In genomic region chr17:86947840-86948796, GRCm38 (mm10) we compare ENCODE assay signal across 14 mouse cellular contexts. TPM values are rescaled to one million over a fixed set of nuclear protein-coding genes. Genes with fewer than 3 reads are reported as not detected.
DNase-seq lines count a peak whose midpoint lies in the region; ATAC-seq and TF ChIP-seq lines count a peak whose summit lies in the region.
"Had no signal": no experiment of that assay in that cellular context is flagged by ENCODE, and none has a peak within 500 bp of the region (broad histone marks: within the 10 kb centered on the region; RNA-seq: fewer than 3 reads in every experiment).

Atp6v1e2 (minus strand) TSS chr17:86947897.

- WGBS in kidney, adult 2 months, result 72% methylated on average over 28 of the region's 28 CpGs
- WGBS in embryonic facial prominence, embryonic 12.5 days, result 71% methylated on average over 28 of the region's 28 CpGs
- WGBS in midbrain, embryonic 11.5 days, result 81% methylated on average over 28 of the region's 28 CpGs

- H3K9me3 ChIP-seq in embryonic facial prominence, embryonic 12.5 days, result no peaks in the 10 kb centered on the region
- H3K9me3 ChIP-seq in midbrain, embryonic 11.5 days (ENCODE audit: control insufficient read depth, low read length), result no peaks in the 10 kb centered on the region

- peak; percentile 58; the same call in 1 of the 2 replicates for ATAC-seq in embryonic facial prominence, embryonic 12.5 days (ENCODE audit: insufficient number of reproducible peaks, insufficient read depth, low FRiP score, low TSS enrichment)
- ATAC-seq in midbrain, embryonic 11.5 days (ENCODE audit: low FRiP score), result peak; percentile 59

- no peak within 1 kb of the TSS for H3K9ac ChIP-seq in embryonic facial prominence, embryonic 12.5 days
- H3K9ac ChIP-seq in midbrain, embryonic 11.5 days (ENCODE audit: low read length), result no peak within 1 kb of the TSS

- no peak within 1 kb of the TSS for H3K4me3 ChIP-seq in kidney, adult 2 months (ENCODE audit: insufficient read depth, low read depth, low read length)
- H3K4me3 ChIP-seq in embryonic facial prominence, embryonic 12.5 days, result no peak within 1 kb of the TSS
- no peak within 1 kb of the TSS for H3K4me3 ChIP-seq in midbrain, embryonic 11.5 days (ENCODE audit: low read depth, low read length)
- H3K4me3 ChIP-seq: erythroblast, embryonic 14.5 days had no signal

- H3K27ac ChIP-seq in kidney, adult 2 months (ENCODE audit: insufficient read depth, low read depth, low read length), result no peak within 1 kb of the TSS
- no peak within 1 kb of the TSS; the same call in 1 of the 2 replicates for H3K27ac ChIP-seq in embryonic facial prominence, embryonic 12.5 days
- H3K27ac ChIP-seq in midbrain, embryonic 11.5 days (ENCODE audit: low read depth, low read length), result no peak within 1 kb of the TSS

- no peaks in the 10 kb centered on the region for H3K36me3 ChIP-seq in kidney, adult 2 months (ENCODE audit: control insufficient read depth, insufficient read depth, low read length)
- H3K36me3 ChIP-seq in embryonic facial prominence, embryonic 12.5 days, result no peaks in the 10 kb centered on the region
- H3K36me3 ChIP-seq in midbrain, embryonic 11.5 days (ENCODE audit: control insufficient read depth, insufficient read depth, low read length), result no peaks in the 10 kb centered on the region

- no peaks in the 10 kb centered on the region for H3K4me1 ChIP-seq in kidney, adult 2 months (ENCODE audit: control insufficient read depth, insufficient read depth, low read length)
- H3K4me1 ChIP-seq in embryonic facial prominence, embryonic 12.5 days, result peaks cover 6% of the 10 kb centered on the region; the same call in 1 of the 2 replicates
- no peaks in the 10 kb centered on the region for H3K4me1 ChIP-seq in midbrain, embryonic 11.5 days (ENCODE audit: control insufficient read depth, insufficient read depth, low read length)

- H3K27me3 ChIP-seq in kidney, adult 2 months (replicated peaks; ENCODE audit: control insufficient read depth, insufficient read depth, low read length), result no peaks in the 10 kb centered on the region
- no peaks in the 10 kb centered on the region for H3K27me3 ChIP-seq in embryonic facial prominence, embryonic 12.5 days
- H3K27me3 ChIP-seq in midbrain, embryonic 11.5 days (ENCODE audit: control insufficient read depth, insufficient read depth, low read length), result no peaks in the 10 kb centered on the region
- H3K27me3 ChIP-seq: CH12.LX had no signal

- DNase-seq in kidney, adult 2 months, result peak; percentile 59
- no peak for DNase-seq in kidney, postnatal 14 days
- peak; percentile 58 for DNase-seq in gastrocnemius, postnatal 25 days
- no peak for DNase-seq in midbrain, embryonic 11.5 days (ENCODE audit: low spot score, missing footprints)
- DNase-seq in adrenal gland, postnatal 36 days, result no peak
- no peak for DNase-seq in adrenal gland, postnatal 25 days
- no peak for DNase-seq in adrenal gland, adult 2 months

- no peak for TF ChIP-seq CTCF in kidney, adult 2 months (conservative IDR thresholded peaks at IDR 0.05; ENCODE audit: insufficient read depth, insufficient read length, low read depth, low read length)

- H3K4me2 ChIP-seq in embryonic facial prominence, embryonic 12.5 days (replicated peaks), result no peak within 1 kb of the TSS
- no peak within 1 kb of the TSS for H3K4me2 ChIP-seq in midbrain, embryonic 11.5 days

- TF ChIP-seq POLR2A in kidney, adult 2 months (IDR thresholded peaks at IDR 0.05; ENCODE audit: low read depth, low read length), result no peak

RNA-seq across cellular contexts. Expression of gene Atp6v1e2, which starts in this region (rescaled TPM):
- not detected in 2 replicates for polyA plus RNA-seq in kidney, adult 2 months (2012; rRNA removed)
- polyA plus RNA-seq in embryonic facial prominence, embryonic 12.5 days (2016; fragmentation: Nextera tagmentation; extraction: Ambion mirVana), result not detected in 2 replicates
- not detected for total RNA-seq in gastrocnemius, postnatal 25 days (2021)
- 0.14 TPM in 1 of 2 replicates, not detected in the other for polyA plus RNA-seq in midbrain, embryonic 11.5 days (2014; fragmentation: Nextera tagmentation; extraction: Ambion mirVana)
- total RNA-seq in adrenal gland, postnatal 36 days (2021), result not detected
- total RNA-seq in adrenal gland, postnatal 25 days (2021), result not detected in 2 replicates
- not detected for total RNA-seq in adrenal gland, adult 2 months (2021)
- polyA plus RNA-seq in adrenal gland, adult 2 months (2012; rRNA removed), result not detected in 2 replicates
- total RNA-seq: adrenal gland, postnatal 4 days; CH12.LX; heart, postnatal 25 days had no signal
- polyA plus RNA-seq: erythroblast, embryonic 14.5 days; liver, embryonic 16.5 days; neural tube, embryonic 11.5 days had no signal

Comparison
In these comparisons a context has a peak if more than half of its experiments do, and no peak if none do; other contexts are left out.
1. Peak in DNase-seq in kidney, adult 2 months; RNA of the gene not detected or under 1 TPM.
2. Peak in ATAC-seq in embryonic facial prominence, embryonic 12.5 days; RNA of the gene not detected or under 1 TPM.
3. Peak in DNase-seq in gastrocnemius, postnatal 25 days; RNA of the gene not detected or under 1 TPM.
4. Peak in ATAC-seq in midbrain, embryonic 11.5 days; RNA of the gene not detected or under 1 TPM.